Mouse (Mus musculus): ENCODE data around the gene Aicda.

GRCm38 (mm10) chr6:122556959-122557561, 3.5 kb downstream of the Aicda start:
- peak; percentile 65 to 91 (median 68) for TF ChIP-seq CTCF (IDR thresholded peaks at IDR 0.05 in 2 of 3, conservative IDR thresholded peaks at IDR 0.05 in 1 of 3; ENCODE audit: control insufficient read depth in 1 of 3, insufficient read depth in 1 of 3, low read depth in 2 of 3, low read length in 3 of 3, poor library complexity in 1 of 3, severe bottlenecking in 1 of 3)
- no peak for TF ChIP-seq NRF1 (IDR thresholded peaks at IDR 0.05; ENCODE audit: insufficient read depth, low read depth, low read length, poor library complexity, severe bottlenecking)
- TF ChIP-seq POLR2A (IDR thresholded peaks at IDR 0.05; ENCODE audit: control insufficient read depth in 1 of 2, insufficient read depth in 1 of 2, low read depth in 1 of 2, low read length in 2 of 2, poor library complexity in 1 of 2): no peak
